Mouse (Mus musculus): Measurements from ENCODE around the gene Sec1.

- no peak for TF ChIP-seq POLR2A (IDR thresholded peaks at IDR 0.05; ENCODE audit: borderline replicate concordance, extremely low read depth, low read depth, low read length)
- no peak for TF ChIP-seq CTCF (IDR thresholded peaks at IDR 0.05; ENCODE audit: insufficient read depth, low read length)
These were observed 39.7 kb downstream of the Sec1 start for GRCm38 (mm10) chr7:45654424-45655047.

All from lung, adult 2 months (tissue).